Mouse (Mus musculus): ENCODE data around the gene Ddb1.

- no peak for TF ChIP-seq GATA1 (IDR thresholded peaks at IDR 0.05; ENCODE audit: low read length)
- no peak for TF ChIP-seq TAL1 (IDR thresholded peaks at IDR 0.05; ENCODE audit: low read length)
Measured at GRCm38 (mm10) chr19:10648156-10648555, 43.0 kb downstream of the Ddb1 start.

All from erythroblast, embryonic 14.5 days (primary cell).